Mouse (Mus musculus): ENCODE measurements at regions not wholly inside any gene's neighbourhood (a gene's known extent, or its start where the extent isn't known, plus 50 kb on each side); places are given as distances from the start of the nearest gene placed in this dataset.

- Histone ChIP-seq H3K9ac (ENCODE audit: insufficient read depth, low read depth) (no peak overlapping the region), H3K4me3 (replicated peaks in 1 of 3; ENCODE audit: low read depth in 2 of 3, low read length in 2 of 3, poor library complexity in 1 of 3) (no peak overlapping the region), H3K27me3 (replicated peaks) (no peaks in the 10 kb centered on the region), H3K27ac (ENCODE audit: insufficient read depth, low read depth) (no peak overlapping the region), H3K36me3 (replicated peaks in 1 of 2; ENCODE audit: control insufficient read depth in 1 of 2, insufficient read depth in 1 of 2, low read length in 1 of 2) (no peaks in the 10 kb centered on the region), H3K79me2 (replicated peaks; ENCODE audit: control insufficient read depth, extremely low read depth, insufficient read depth, poor library complexity, severe bottlenecking) (no peaks in the 10 kb centered on the region), H3K9me3 (replicated peaks; ENCODE audit: low read length) (peaks cover 3% of the 10 kb centered on the region), H3K4me2 (ENCODE audit: insufficient read depth, low read depth, poor library complexity, severe bottlenecking) (no peak overlapping the region), H3K4me1 (ENCODE audit: control insufficient read depth in 1 of 2, insufficient read depth in 2 of 2) (peaks cover 3 to 9% of the 10 kb centered on the region in 2 experiments; a peak in 3 of 4 replicates)
- no peak for TF ChIP-seq ZMIZ1 (IDR thresholded peaks at IDR 0.05; ENCODE audit: low read depth, low read length)
- TF ChIP-seq ZNF384 (IDR thresholded peaks at IDR 0.05; ENCODE audit: low read depth, low read length), result no peak
- TF ChIP-seq ETS1 (conservative IDR thresholded peaks at IDR 0.05; ENCODE audit: low read depth, low read length), result no peak
- TF ChIP-seq NRF1 (IDR thresholded peaks at IDR 0.05; ENCODE audit: low read depth, low read length), result no peak
- DNase-seq (ENCODE audit: extremely low read depth), result no peak
- in situ Hi-C loops (cut with MboI; ENCODE audit: low pct_ligation_motif_present, low pct_unique_long_range_greater_than_20kb, low sequenced_read_pairs), result no loop called here
- dilution Hi-C loops (cut with MboI; ENCODE audit: extremely low pct_ligation_motif_present, extremely low pct_unique_long_range_greater_than_20kb, low sequenced_read_pairs), result no loop called here
Measured at GRCm38 (mm10) chr13:45275391-45275790, 114.2 kb upstream of the Mylip start.

- H3K9ac ChIP-seq (ENCODE audit: insufficient read depth, low read depth), result no peak overlapping the region
- DNase-seq (ENCODE audit: extremely low read depth), result no peak
- H3K4me3 ChIP-seq (replicated peaks in 1 of 3; ENCODE audit: low read depth in 2 of 3, low read length in 2 of 3, poor library complexity in 1 of 3), result no peak overlapping the region
- TF ChIP-seq NELFE (IDR thresholded peaks at IDR 0.05; ENCODE audit: low read depth, low read length) (no peak), USF1 (IDR thresholded peaks at IDR 0.05; ENCODE audit: low read depth, low read length) (no peak)
- no peak overlapping the region for H3K4me2 ChIP-seq (ENCODE audit: insufficient read depth, low read depth, poor library complexity, severe bottlenecking)
- H3K27ac ChIP-seq (ENCODE audit: insufficient read depth, low read depth), result no peak overlapping the region
- H3K4me1 ChIP-seq (ENCODE audit: control insufficient read depth in 1 of 2, insufficient read depth in 2 of 2), result peaks cover 3 to 9% of the 10 kb centered on the region in 2 experiments; a peak in 3 of 4 replicates
- H3K36me3 ChIP-seq (replicated peaks in 1 of 2; ENCODE audit: control insufficient read depth in 1 of 2, insufficient read depth in 1 of 2, low read length in 1 of 2), result no peaks in the 10 kb centered on the region
- in situ Hi-C loops (cut with MboI; ENCODE audit: low pct_ligation_motif_present, low pct_unique_long_range_greater_than_20kb, low sequenced_read_pairs) (no loop called here), dilution Hi-C loops (cut with MboI; ENCODE audit: extremely low pct_ligation_motif_present, extremely low pct_unique_long_range_greater_than_20kb, low sequenced_read_pairs) (no loop called here)
- no peaks in the 10 kb centered on the region for H3K27me3 ChIP-seq (replicated peaks)
- no peaks in the 10 kb centered on the region for H3K79me2 ChIP-seq (replicated peaks; ENCODE audit: control insufficient read depth, extremely low read depth, insufficient read depth, poor library complexity, severe bottlenecking)
- H3K9me3 ChIP-seq (replicated peaks; ENCODE audit: low read length), result peaks cover 3% of the 10 kb centered on the region
Measured at GRCm38 (mm10) chr13:45277842-45278416, 111.6 kb upstream of the Mylip start.

- TF ChIP-seq MAZ (IDR thresholded peaks at IDR 0.05; ENCODE audit: low read depth, low read length), result no peak
- no peak for TF ChIP-seq CHD1 (IDR thresholded peaks at IDR 0.05; ENCODE audit: low read depth, low read length)
- TF ChIP-seq PAX5 (IDR thresholded peaks at IDR 0.05; ENCODE audit: low read length), result no peak
- no peak for TF ChIP-seq MAFK (IDR thresholded peaks at IDR 0.05; ENCODE audit: insufficient replicate concordance, low read length)
- no peak for TF ChIP-seq ZKSCAN1 (IDR thresholded peaks at IDR 0.05; ENCODE audit: borderline replicate concordance, low read depth, low read length)
- TF ChIP-seq JUN (IDR thresholded peaks at IDR 0.05; ENCODE audit: insufficient read depth, low read depth, low read length), result no peak
- no peak for TF ChIP-seq MAX (IDR thresholded peaks at IDR 0.05; ENCODE audit: low read length)
- no peak for TF ChIP-seq MEF2A (IDR thresholded peaks at IDR 0.05; ENCODE audit: borderline replicate concordance, low read depth, low read length)
- no peak for TF ChIP-seq POLR2AphosphoS2 (IDR thresholded peaks at IDR 0.05; ENCODE audit: low read depth, low read length)
- TF ChIP-seq CTCF (conservative IDR thresholded peaks at IDR 0.05 in 1 of 2, IDR thresholded peaks at IDR 0.05 in 1 of 2; ENCODE audit: low read depth in 2 of 2, low read length in 2 of 2), result no peak
- no peak for TF ChIP-seq ZNF384 (IDR thresholded peaks at IDR 0.05; ENCODE audit: low read depth, low read length)
- no peak overlapping the region for H3K4me2 ChIP-seq (ENCODE audit: insufficient read depth, low read depth, poor library complexity, severe bottlenecking)
- DNase-seq (ENCODE audit: extremely low read depth), result no peak
- no peaks in the 10 kb centered on the region for H3K36me3 ChIP-seq (replicated peaks in 1 of 2; ENCODE audit: control insufficient read depth in 1 of 2, insufficient read depth in 1 of 2, low read length in 1 of 2)
- H3K4me1 ChIP-seq (ENCODE audit: control insufficient read depth in 1 of 2, insufficient read depth in 2 of 2), result peaks cover 3 to 9% of the 10 kb centered on the region in 2 experiments; a peak in 3 of 4 replicates
- H3K79me2 ChIP-seq (replicated peaks; ENCODE audit: control insufficient read depth, extremely low read depth, insufficient read depth, poor library complexity, severe bottlenecking), result no peaks in the 10 kb centered on the region
- H3K9ac ChIP-seq (ENCODE audit: insufficient read depth, low read depth), result no peak overlapping the region
- peaks cover 3% of the 10 kb centered on the region for H3K9me3 ChIP-seq (replicated peaks; ENCODE audit: low read length)
- H3K4me3 ChIP-seq (replicated peaks in 1 of 3; ENCODE audit: low read depth in 2 of 3, low read length in 2 of 3, poor library complexity in 1 of 3), result no peak overlapping the region
- H3K27me3 ChIP-seq (replicated peaks), result no peaks in the 10 kb centered on the region
- in situ Hi-C loops (cut with MboI; ENCODE audit: low pct_ligation_motif_present, low pct_unique_long_range_greater_than_20kb, low sequenced_read_pairs) (no loop called here), dilution Hi-C loops (cut with MboI; ENCODE audit: extremely low pct_ligation_motif_present, extremely low pct_unique_long_range_greater_than_20kb, low sequenced_read_pairs) (no loop called here)
- no peak overlapping the region for H3K27ac ChIP-seq (ENCODE audit: insufficient read depth, low read depth)
Measured at GRCm38 (mm10) chr13:45281106-45281505, 108.4 kb upstream of the Mylip start.

Data from CH12.LX (cell line).